Mouse (Mus musculus) heart, embryonic 10.5 days (tissue): ENCODE results near the gene Cbx8. TPM values are rescaled to one million over a fixed set of nuclear protein-coding genes. Genes with fewer than 3 reads are reported as not detected.
A peak's percentile ranks its signal among the peaks of the same experiment; 100 is the strongest.

Experiments used
- DNase-seq: peaks from one replicate; pipeline ENCODE4 v3.0.0-alpha.2; 2017; ENCODE audit warnings: low spot score
- H3K27ac ChIP-seq: fragments of 300-500 bp; sonication (generic); 2 replicates; pipeline ENCODE4 v1.5.1; 2016; ENCODE audit warnings: mild to moderate bottlenecking
- H3K27me3 ChIP-seq: fragments of 300-500 bp; sonication (generic); 2 replicates; pipeline ENCODE4 v1.6.1; 2016; ENCODE audit warnings: mild to moderate bottlenecking; ENCODE audit not compliant: poor library complexity, insufficient read depth, severe bottlenecking
- H3K36me3 ChIP-seq: fragments of 300-500 bp; sonication (generic); 2 replicates; pipeline ENCODE4 v1.6.1; 2016; ENCODE audit warnings: mild to moderate bottlenecking, moderate library complexity
- H3K4me1 ChIP-seq: fragments of 300-500 bp; sonication (generic); 2 replicates; pipeline ENCODE4 v1.6.1; 2016; ENCODE audit warnings: mild to moderate bottlenecking
- H3K4me3 ChIP-seq: fragments of 300-500 bp; sonication (generic); 2 replicates; pipeline ENCODE4 v1.5.1; 2016; ENCODE audit warnings: mild to moderate bottlenecking, moderate library complexity
- H3K9me3 ChIP-seq: fragments of 300-500 bp; sonication (generic); 2 replicates; pipeline ENCODE4 v1.6.1; 2016; ENCODE audit warnings: mild to moderate bottlenecking, moderate library complexity
- WGBS: fragments of 180-500 bp; shearing (Covaris S2); methylation state at CpG from one replicate; pipeline ENCODE4 v1.1.7; 2016; 5-methylcytosine and 5-hydroxymethylcytosine counted together
- polyA plus RNA-seq: library from polyadenylated mRNA; unstranded; fragments of >200 nt; fragmentation: Nextera tagmentation; extraction: Ambion mirVana; gene quantifications from 2 replicates; pipeline ENCODE4 v1.2.1, GENCODE M21; 2016

Cbx8 gene
- polyA plus RNA-seq, 1 experiment from 2014 or later = 9.7 TPM

- H3K36me3 ChIP-seq = peaks cover 10% of the 10 kb centered on the region
- peak overlapping the region; percentile 84 for H3K4me3 ChIP-seq
- no peaks in the 10 kb centered on the region for H3K9me3 ChIP-seq
- H3K27me3 ChIP-seq = peaks cover 89% of the 10 kb centered on the region
- peaks cover 78% of the 10 kb centered on the region for H3K4me1 ChIP-seq
- H3K27ac ChIP-seq = peak overlapping the region; percentile 94
- no peak for DNase-seq
- WGBS = 0% methylated on average over 31 of the region's 31 CpGs
Observed at GRCm38 (mm10) chr11:119041325-119041716, 552 bp upstream of the Cbx8 start.

- H3K4me3 ChIP-seq = peak overlapping the region; percentile 84
- peak overlapping the region; percentile 94 for H3K27ac ChIP-seq
- WGBS = 7% methylated on average over 21 of the region's 21 CpGs
- DNase-seq = no peak
- H3K27me3 ChIP-seq = peaks cover 89% of the 10 kb centered on the region
- H3K36me3 ChIP-seq = peaks cover 10% of the 10 kb centered on the region
- no peaks in the 10 kb centered on the region for H3K9me3 ChIP-seq
- H3K4me1 ChIP-seq = peaks cover 81% of the 10 kb centered on the region
Observed at GRCm38 (mm10) chr11:119039732-119040512, 847 bp downstream of the Cbx8 start.

- Histone ChIP-seq H3K27ac (0 out of 2 replicates have a peak overlapping the region, but pooled peaks have one; percentile 18), H3K36me3 (peaks cover 10% of the 10 kb centered on the region), H3K4me3 (peak overlapping the region; percentile 84), H3K27me3 (peaks cover 89% of the 10 kb centered on the region), H3K9me3 (no peaks in the 10 kb centered on the region), H3K4me1 (peaks cover 79% of the 10 kb centered on the region)
- 36% methylated on average over 22 of the region's 22 CpGs for WGBS
- no peak for DNase-seq
Observed at GRCm38 (mm10) chr11:119038744-119039484, 1.9 kb downstream of the Cbx8 start.

- peaks cover 10% of the 10 kb centered on the region for H3K36me3 ChIP-seq
- H3K27me3 ChIP-seq = peaks cover 88% of the 10 kb centered on the region
- H3K4me1 ChIP-seq = peaks cover 77% of the 10 kb centered on the region
- no peaks in the 10 kb centered on the region for H3K9me3 ChIP-seq
- 2% methylated on average over 18 of the region's 18 CpGs for WGBS
- DNase-seq = no peak
- peak overlapping the region; percentile 65 for H3K4me3 ChIP-seq
- peak overlapping the region; percentile 62; the same call in 1 of the 2 replicates for H3K27ac ChIP-seq
Observed at GRCm38 (mm10) chr11:119037780-119038401, 2.9 kb downstream of the Cbx8 start.

GRCm38 (mm10) chr11:119036934-119037779 lies 3.6 kb downstream of the Cbx8 start:
- Histone ChIP-seq H3K4me1 (peaks cover 69% of the 10 kb centered on the region), H3K27me3 (peaks cover 81% of the 10 kb centered on the region), H3K36me3 (peaks cover 10% of the 10 kb centered on the region), H3K27ac (peak overlapping the region; percentile 65), H3K9me3 (no peaks in the 10 kb centered on the region), H3K4me3 (peak overlapping the region; percentile 65)
- WGBS = 1% methylated on average over 57 of the region's 57 CpGs
- no peak for DNase-seq

- Histone ChIP-seq H3K27me3 (peaks cover 74% of the 10 kb centered on the region), H3K36me3 (peaks cover 10% of the 10 kb centered on the region), H3K4me3 (peak overlapping the region; percentile 65; the same call in 1 of the 2 replicates), H3K4me1 (peaks cover 62% of the 10 kb centered on the region), H3K27ac (no peak overlapping the region), H3K9me3 (no peaks in the 10 kb centered on the region)
- WGBS = under 1% methylated on average over 15 of the region's 15 CpGs
- no peak for DNase-seq
Observed at GRCm38 (mm10) chr11:119036447-119036846, 4.3 kb downstream of the Cbx8 start.

- WGBS = 2% methylated on average over 21 of the region's 21 CpGs
- Histone ChIP-seq H3K9me3 (no peaks in the 10 kb centered on the region), H3K4me1 (peaks cover 57% of the 10 kb centered on the region), H3K27ac (peak overlapping the region; percentile 11; the same call in 1 of the 2 replicates), H3K4me3 (peak overlapping the region; percentile 47; the same call in 1 of the 2 replicates), H3K27me3 (peaks cover 71% of the 10 kb centered on the region), H3K36me3 (peaks cover 13% of the 10 kb centered on the region)
- DNase-seq = no peak
Observed at GRCm38 (mm10) chr11:119035686-119036165, 5.0 kb downstream of the Cbx8 start.

GRCm38 (mm10) chr11:119035094-119035685 lies 5.6 kb downstream of the Cbx8 start:
- Histone ChIP-seq H3K4me1 (peaks cover 52% of the 10 kb centered on the region), H3K36me3 (peaks cover 19% of the 10 kb centered on the region), H3K27ac (no peak overlapping the region), H3K9me3 (no peaks in the 10 kb centered on the region), H3K4me3 (peak overlapping the region; percentile 47), H3K27me3 (peaks cover 71% of the 10 kb centered on the region)
- DNase-seq = no peak
- WGBS = 1% methylated on average over 21 of the region's 21 CpGs

GRCm38 (mm10) chr11:119034635-119035034 lies 6.1 kb downstream of the Cbx8 start:
- Histone ChIP-seq H3K9me3 (no peaks in the 10 kb centered on the region), H3K4me3 (peak overlapping the region; percentile 47), H3K27ac (no peak overlapping the region), H3K4me1 (peaks cover 46% of the 10 kb centered on the region), H3K36me3 (peaks cover 24% of the 10 kb centered on the region), H3K27me3 (peaks cover 67% of the 10 kb centered on the region)
- 2% methylated on average over 19 of the region's 19 CpGs for WGBS
- no peak for DNase-seq

- peaks cover 40% of the 10 kb centered on the region for H3K4me1 ChIP-seq
- H3K4me3 ChIP-seq = peak overlapping the region; percentile 47
- no peak for DNase-seq
- H3K9me3 ChIP-seq = no peaks in the 10 kb centered on the region
- H3K27me3 ChIP-seq = peaks cover 61% of the 10 kb centered on the region
- peaks cover 28% of the 10 kb centered on the region for H3K36me3 ChIP-seq
- no peak overlapping the region for H3K27ac ChIP-seq
- 1% methylated on average over 26 of the region's 26 CpGs for WGBS
Observed at GRCm38 (mm10) chr11:119033874-119034558, 6.8 kb downstream of the Cbx8 start.

GRCm38 (mm10) chr11:119026203-119026602 lies 14.6 kb downstream of the Cbx8 start:
- peaks cover 56% of the 10 kb centered on the region for H3K36me3 ChIP-seq
- no peak for DNase-seq
- H3K4me1 ChIP-seq = peaks cover 49% of the 10 kb centered on the region
- WGBS = 41% methylated on average over 12 of the region's 12 CpGs
- no peaks in the 10 kb centered on the region for H3K9me3 ChIP-seq
- peak overlapping the region; percentile 42 for H3K27ac ChIP-seq
- H3K27me3 ChIP-seq = peaks cover 7% of the 10 kb centered on the region
- peak overlapping the region; percentile 27 for H3K4me3 ChIP-seq
